16 mouse cellular contexts compared by ENCODE assay signal in genomic region chr10:116515590-116515989, GRCm38 (mm10).
"Had no signal": no experiment of that assay in that cellular context is flagged by ENCODE, and none has a peak within 500 bp of the region (broad histone marks: within the 10 kb centered on the region; RNA-seq: fewer than 3 reads in every experiment).

No protein-coding gene starts in this region.

- H3K4me2 ChIP-seq: neural tube, embryonic 12.5 days; neural tube, embryonic 13.5 days; neural tube, embryonic 15.5 days; stomach, embryonic 15.5 days had no signal

- H3K9me3 ChIP-seq: neural tube, embryonic 12.5 days; neural tube, embryonic 13.5 days; neural tube, embryonic 15.5 days; stomach, embryonic 15.5 days had no signal

- H3K4me3 ChIP-seq: neural tube, embryonic 12.5 days; neural tube, embryonic 13.5 days; neural tube, embryonic 15.5 days; stomach, embryonic 15.5 days had no signal

- H3K4me1 ChIP-seq: stomach, embryonic 15.5 days had no signal

- H3K27me3 ChIP-seq: neural tube, embryonic 12.5 days; neural tube, embryonic 13.5 days; neural tube, embryonic 15.5 days; stomach, embryonic 15.5 days had no signal

- H3K36me3 ChIP-seq: neural tube, embryonic 12.5 days; neural tube, embryonic 13.5 days; neural tube, embryonic 15.5 days; stomach, embryonic 15.5 days had no signal

- H3K9ac ChIP-seq: neural tube, embryonic 12.5 days; neural tube, embryonic 13.5 days; neural tube, embryonic 15.5 days; stomach, embryonic 15.5 days had no signal

- H3K27ac ChIP-seq: neural tube, embryonic 12.5 days; neural tube, embryonic 13.5 days; neural tube, embryonic 15.5 days; stomach, embryonic 15.5 days; stomach, postnatal 0 days had no signal

- DNase-seq: retina, postnatal 1 day; right cerebral cortex, adult 18-20 months; right cerebral cortex, postnatal 14 days; right cerebral cortex, postnatal 25 days; right cerebral cortex, postnatal 4 days; spleen, adult 18-20 months; thymus, adult 18-20 months; thymus, postnatal 14 days; thymus, postnatal 25 days; thymus, postnatal 36 days; thymus, postnatal 4 days had no signal
